10 mouse cellular contexts compared by ENCODE assay signal in the genomic region with DNA sequence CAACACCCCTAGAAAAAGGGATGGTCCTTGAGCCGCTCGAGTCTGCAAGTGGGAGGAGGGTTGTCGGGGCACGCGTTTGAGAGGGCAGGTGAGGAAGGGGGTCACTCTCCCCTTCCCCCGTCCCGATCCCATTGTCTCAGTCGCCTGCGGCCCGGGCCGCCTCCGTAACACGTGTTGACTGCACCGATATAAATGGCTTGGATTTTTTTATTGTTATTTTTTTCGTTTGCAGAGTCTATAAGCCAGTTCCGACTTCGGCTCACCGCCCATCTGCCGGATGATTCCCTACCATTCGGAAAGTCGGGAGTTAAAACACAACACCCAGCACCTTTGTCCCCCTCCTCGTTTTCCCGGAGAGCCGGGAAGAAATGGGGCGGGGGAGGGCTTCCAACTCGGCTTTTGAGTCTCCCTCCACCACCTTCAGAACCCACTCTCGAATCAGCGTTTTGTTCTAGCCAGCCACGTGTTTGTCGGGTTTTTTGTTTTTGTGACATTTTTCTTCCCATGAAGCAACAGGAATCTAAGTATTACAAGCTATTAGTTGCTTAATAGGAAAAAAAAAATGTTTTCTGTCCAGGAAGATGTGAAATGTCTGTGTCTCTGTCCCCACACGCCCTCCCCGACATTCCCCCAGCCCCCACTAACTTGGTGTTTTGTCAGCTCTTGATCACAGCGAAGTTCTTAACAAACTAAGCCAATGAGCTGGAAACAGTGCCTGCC. TPM values are rescaled to one million over a fixed set of nuclear protein-coding genes. Genes with fewer than 3 reads are reported as not detected.
A peak's percentile ranks its signal among the peaks of the same experiment; 100 is the strongest.
DNase-seq lines count a peak whose midpoint lies in the region; ATAC-seq lines count a peak whose summit lies in the region.
"Had no signal": no experiment of that assay in that cellular context is flagged by ENCODE, and none has a peak within 500 bp of the region (broad histone marks: within the 10 kb centered on the region; RNA-seq: fewer than 3 reads in every experiment).

No protein-coding gene starts in this region.

- under 1% methylated on average over 32 of the region's 33 CpGs for WGBS in hindbrain, embryonic 14.5 days

- H3K4me3 ChIP-seq in hindbrain, embryonic 14.5 days (replicated peaks; ENCODE audit: low read length) = peak overlapping the region; percentile 81

- H3K27me3 ChIP-seq in hindbrain, embryonic 14.5 days (ENCODE audit: control insufficient read depth, insufficient read depth, low read length) = no peaks in the 10 kb centered on the region

- H3K9ac ChIP-seq in hindbrain, embryonic 14.5 days = peak overlapping the region; percentile 82

- H3K9me3 ChIP-seq in hindbrain, embryonic 14.5 days (ENCODE audit: control insufficient read depth, low read length) = no peaks in the 10 kb centered on the region

- H3K27ac ChIP-seq in hindbrain, embryonic 14.5 days = peak overlapping the region; percentile 89

- no peaks in the 10 kb centered on the region for H3K36me3 ChIP-seq in hindbrain, embryonic 14.5 days (replicated peaks; ENCODE audit: control insufficient read depth, insufficient read depth)

- peak overlapping the region; percentile 71 for H3K4me2 ChIP-seq in hindbrain, embryonic 14.5 days (replicated peaks)

- no peak for ATAC-seq in CD4-positive, CD25-positive, alpha-beta regulatory T cell, adult 4 months
- no peak for ATAC-seq in hindbrain, embryonic 14.5 days (ENCODE audit: low FRiP score)

- peaks cover 13% of the 10 kb centered on the region; the same call in 1 of the 2 replicates for H3K4me1 ChIP-seq in hindbrain, embryonic 14.5 days (replicated peaks; ENCODE audit: control insufficient read depth, insufficient read depth, low read length)

- peak; percentile 17 for DNase-seq in CD4-positive, CD25-positive, alpha-beta regulatory T cell, adult 2 months (ENCODE audit: low read depth, low spot score)
- peak; percentile 8 for DNase-seq in right cerebral cortex, postnatal 25 days
- no peak for DNase-seq in right cerebral cortex, adult 18-20 months
- DNase-seq in hindbrain, embryonic 14.5 days (ENCODE audit: low spot score) = no peak
- peak; percentile 61 for DNase-seq in mesoderm, embryonic 11.5 days (ENCODE audit: low read depth, low spot score)
- no peak for DNase-seq in urinary bladder, adult 18-20 months (ENCODE audit: low spot score in 2 of 2)
- DNase-seq in layer of hippocampus, adult 9-11 months = no peak

RNA-seq across cellular contexts. Expression of a gene that starts 1.9 kb away (rescaled TPM):
- not detected for polyA plus RNA-seq in CD4-positive, CD25-positive, alpha-beta regulatory T cell, adult 4 months (2017; shearing (Covaris generic))
- 6.5 and 7.0 TPM in 2 replicates for polyA plus RNA-seq in hindbrain, embryonic 14.5 days (2014; fragmentation: Nextera tagmentation; extraction: Ambion mirVana)
- polyA plus RNA-seq: small intestine, adult 2 months had no signal

RNA-seq across cellular contexts. Expression of a gene that starts 16.7 kb away (rescaled TPM):
- not detected for polyA plus RNA-seq in CD4-positive, CD25-positive, alpha-beta regulatory T cell, adult 4 months (2017; shearing (Covaris generic))
- not detected in 2 replicates for polyA plus RNA-seq in hindbrain, embryonic 14.5 days (2014; fragmentation: Nextera tagmentation; extraction: Ambion mirVana)
- polyA plus RNA-seq: cortical plate, adult 2 months had no signal

RNA-seq across cellular contexts. Expression of a gene that starts 27.0 kb away (rescaled TPM):
- polyA plus RNA-seq in CD4-positive, CD25-positive, alpha-beta regulatory T cell, adult 4 months (2017; shearing (Covaris generic)) = 10 to 100 TPM; 32.8 to 42.6 TPM
- polyA plus RNA-seq in hindbrain, embryonic 14.5 days (2014; fragmentation: Nextera tagmentation; extraction: Ambion mirVana) = 46.3 and 57.3 TPM in 2 replicates

RNA-seq across cellular contexts. Expression of a gene that starts 57.5 kb away (rescaled TPM):
- 10 to 100 TPM in 1 of 2 experiments, 1 to 10 TPM in 1; 7.9 to 10.0 TPM for polyA plus RNA-seq in CD4-positive, CD25-positive, alpha-beta regulatory T cell, adult 4 months (2017; shearing (Covaris generic))
- polyA plus RNA-seq in hindbrain, embryonic 14.5 days (2014; fragmentation: Nextera tagmentation; extraction: Ambion mirVana) = 32.3 and 38.6 TPM in 2 replicates

Comparison
In these comparisons a context has a peak if more than half of its experiments do, and no peak if none do; other contexts are left out.
1. DNase-seq: peak in CD4-positive, CD25-positive, alpha-beta regulatory T cell, adult 2 months (single experiment), right cerebral cortex, postnatal 25 days (single experiment) and mesoderm, embryonic 11.5 days (single experiment); none in right cerebral cortex, adult 18-20 months (single experiment), hindbrain, embryonic 14.5 days (single experiment), urinary bladder, adult 18-20 months (0 of 2) and layer of hippocampus, adult 9-11 months (single experiment).